Mouse (Mus musculus) liver, adult 2 months (tissue): ENCODE measurements around the gene Phlda1. TPM values are rescaled to one million over a fixed set of nuclear protein-coding genes. Genes with fewer than 3 reads are reported as not detected.

Experiments
- DNase-seq: peaks from one replicate; pipeline ENCODE4 v3.0.0-alpha.2; 2011; ENCODE audit warnings: low read depth, low spot score; ENCODE audit errors: extremely low read depth
- H3K27ac ChIP-seq: fragments of 200-500 bp; replicated peaks from 2 replicates; pipeline ENCODE4 v1.5.1; 2012; ENCODE audit warnings: low read depth, mild to moderate bottlenecking, control low read depth, inconsistent platforms, low read length; ENCODE audit not compliant: insufficient read depth
- H3K27me3 ChIP-seq: fragments of 200-500 bp; 2 replicates; pipeline ENCODE4 v1.6.1; 2012; ENCODE audit warnings: mild to moderate bottlenecking, moderate library complexity, low read length, inconsistent platforms; ENCODE audit not compliant: control insufficient read depth, insufficient read depth
- H3K36me3 ChIP-seq: fragments of 200-500 bp; 2 replicates; pipeline ENCODE4 v1.6.1; 2012; ENCODE audit warnings: low read length, inconsistent platforms; ENCODE audit not compliant: control insufficient read depth, insufficient read depth
- H3K4me1 ChIP-seq: fragments of 200-500 bp; 2 replicates; pipeline ENCODE4 v1.6.1; 2011; ENCODE audit warnings: low read length; ENCODE audit not compliant: control insufficient read depth, insufficient read depth
- H3K4me3 ChIP-seq: fragments of 200-500 bp; 2 replicates; pipeline ENCODE4 v1.5.1; 2011; ENCODE audit warnings: low read depth, mild to moderate bottlenecking, control low read depth, low read length, moderate library complexity; ENCODE audit not compliant: insufficient read depth
- H3K79me2 ChIP-seq: fragments of 200-500 bp; 2 replicates; pipeline ENCODE4 v1.6.1; 2012; ENCODE audit warnings: inconsistent platforms, mild to moderate bottlenecking, low read length, moderate library complexity; ENCODE audit not compliant: control insufficient read depth, insufficient read depth
- H3K9ac ChIP-seq: fragments of 200-500 bp; 2 replicates; pipeline ENCODE4 v1.6.1; 2012; ENCODE audit warnings: low read depth, mild to moderate bottlenecking, control low read depth, inconsistent platforms, low read length
- CTCF ChIP-seq: fragments of 200-500 bp; IDR thresholded peaks from 2 replicates; pipeline ENCODE4 v1.5.1; 2011; ENCODE audit warnings: low read depth, low read length, control low read depth
- POLR2A ChIP-seq: fragments of 200-500 bp; IDR thresholded peaks from 2 replicates; pipeline ENCODE4 v1.6.1; 2011; ENCODE audit warnings: low read length, control low read depth; ENCODE audit not compliant: insufficient read depth; ENCODE audit errors: extremely low read depth
- WGBS: fragments of 180-500 bp; shearing (Covaris S2); methylation state at CpG from one replicate; pipeline ENCODE4 v1.1.7; 2018; 5-methylcytosine and 5-hydroxymethylcytosine counted together
- polyA plus RNA-seq: library from polyadenylated mRNA; depleted of rRNA; stranded (reverse); fragments of >200 nt; gene quantifications from 2 replicates; pipeline ENCODE4 v1.2.3, GENCODE M21; 2012
- total RNA-seq: library from RNA; depleted of rRNA; stranded (reverse); fragments of >200 nt; gene quantifications from 2 replicates; pipeline ENCODE4 v1.2.3, GENCODE M21; 2014

Gene Phlda1
- total and polyA plus RNA-seq, 2 experiments, result 11.2 to 51.0 TPM

DNA sequence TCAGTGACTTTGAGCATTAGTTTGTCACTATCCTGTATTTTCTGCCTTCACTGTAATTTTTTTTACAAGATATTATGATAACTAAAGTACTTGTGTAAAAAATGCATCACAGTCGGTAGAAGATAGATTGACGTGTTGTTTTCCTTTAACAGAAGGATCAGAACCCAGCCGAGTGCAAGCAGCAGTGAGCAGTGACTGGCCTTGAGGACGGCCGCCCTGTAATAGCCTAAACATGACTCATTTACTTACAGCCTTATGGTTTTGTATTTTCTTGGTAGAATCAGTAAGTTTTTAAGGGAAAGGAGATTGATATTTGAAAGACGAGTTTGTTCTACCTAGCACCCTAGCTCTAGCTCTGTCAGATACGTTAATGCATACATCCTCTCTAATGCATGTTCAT is 10.2 kb upstream of the Phlda1 start:
- H3K27me3 ChIP-seq, result no peaks in the 10 kb centered on the region
- no peak overlapping the region for H3K9ac ChIP-seq
- WGBS, result 92% methylated on average over 7 of the region's 7 CpGs
- no peak overlapping the region for H3K27ac ChIP-seq
- H3K4me3 ChIP-seq, result no peak overlapping the region
- DNase-seq, result no peak
- no peaks in the 10 kb centered on the region for H3K79me2 ChIP-seq
- no peaks in the 10 kb centered on the region for H3K4me1 ChIP-seq
- no peak for TF ChIP-seq POLR2A
- no peak for TF ChIP-seq CTCF
- H3K36me3 ChIP-seq, result peaks cover 49% of the 10 kb centered on the region

DNA sequence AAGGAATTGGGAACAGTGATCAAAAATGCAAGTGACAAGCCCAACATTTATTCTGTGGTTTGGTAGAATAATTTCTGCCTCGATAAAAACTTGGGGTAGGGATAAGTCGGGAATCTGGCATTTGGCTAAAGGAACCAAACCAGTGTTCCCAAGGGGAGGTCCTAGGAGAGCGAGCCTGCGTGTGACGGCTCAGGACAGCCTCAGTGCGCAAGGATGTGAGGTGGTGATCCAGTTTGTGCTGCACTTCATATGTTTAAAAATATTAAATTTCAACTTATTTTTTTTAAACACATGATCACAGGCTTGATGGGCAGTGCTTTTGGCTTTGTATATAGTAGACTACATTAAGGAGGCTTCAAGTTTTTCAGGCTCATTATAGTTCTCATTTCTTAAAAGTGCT is 6.2 kb upstream of the Phlda1 start:
- Histone ChIP-seq H3K9ac (no peak overlapping the region), H3K27me3 (no peaks in the 10 kb centered on the region), H3K4me3 (no peak overlapping the region), H3K36me3 (peaks cover 21% of the 10 kb centered on the region), H3K79me2 (no peaks in the 10 kb centered on the region), H3K4me1 (peaks cover 5% of the 10 kb centered on the region), H3K27ac (no peak overlapping the region)
- WGBS, result 86% methylated on average over 6 of the region's 6 CpGs
- TF ChIP-seq CTCF (no peak), POLR2A (no peak)
- DNase-seq, result no peak

DNA sequence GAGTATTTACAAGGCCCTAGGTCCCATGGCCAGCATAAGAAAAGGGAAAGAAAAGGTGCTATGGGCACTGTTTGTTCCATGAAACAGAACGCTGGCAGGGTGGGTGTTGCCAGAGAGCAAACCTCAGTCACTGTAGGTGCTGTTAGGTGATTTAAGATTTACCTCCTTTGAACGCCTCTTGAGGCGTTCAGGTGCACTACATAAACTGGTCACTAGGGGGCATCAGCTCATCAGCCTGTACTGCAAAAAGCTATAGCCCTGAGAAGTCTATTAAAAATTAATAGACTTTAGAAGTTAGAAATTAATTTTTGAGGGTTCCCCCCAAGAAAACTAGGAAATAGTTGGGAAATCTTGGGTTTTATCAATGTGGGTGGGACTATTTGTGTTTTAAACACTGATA is 3.0 kb upstream of the Phlda1 start:
- Histone ChIP-seq H3K36me3 (peaks cover 7% of the 10 kb centered on the region; the same call in 1 of the 2 replicates), H3K4me3 (no peak overlapping the region), H3K9ac (no peak overlapping the region), H3K79me2 (peaks cover 13% of the 10 kb centered on the region; the same call in 1 of the 2 replicates), H3K27me3 (no peaks in the 10 kb centered on the region), H3K27ac (no peak overlapping the region), H3K4me1 (peaks cover 5% of the 10 kb centered on the region)
- under 1% methylated on average over 3 of the region's 3 CpGs for WGBS
- TF ChIP-seq POLR2A (no peak), CTCF (peak; percentile 57)
- DNase-seq, result peak; percentile 69

DNA sequence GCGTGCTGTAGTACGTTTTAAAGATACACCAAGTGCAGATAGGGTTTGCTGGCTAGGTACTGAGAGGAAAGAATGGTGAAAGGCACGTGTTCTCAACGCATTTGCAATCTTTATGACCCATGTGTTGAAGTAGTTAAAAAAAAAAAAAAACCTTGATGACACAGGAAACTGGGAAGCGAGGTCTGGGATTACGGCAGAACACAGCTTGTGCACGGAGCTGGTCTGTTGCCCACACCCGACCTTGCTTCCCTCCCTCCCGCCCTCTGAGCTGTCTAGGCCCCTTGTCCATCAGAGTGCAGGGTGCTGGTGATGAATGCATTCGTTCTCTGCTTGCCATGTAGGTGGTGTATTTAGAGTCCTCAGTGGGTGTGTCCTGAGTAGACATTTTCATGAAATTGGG is 2.4 kb upstream of the Phlda1 start:
- no peak overlapping the region for H3K4me3 ChIP-seq
- no peak overlapping the region for H3K9ac ChIP-seq
- H3K4me1 ChIP-seq, result peaks cover 5% of the 10 kb centered on the region
- no peak overlapping the region for H3K27ac ChIP-seq
- no peaks in the 10 kb centered on the region for H3K27me3 ChIP-seq
- DNase-seq, result no peak
- H3K79me2 ChIP-seq, result peaks cover 13% of the 10 kb centered on the region; the same call in 1 of the 2 replicates
- H3K36me3 ChIP-seq, result peaks cover 4% of the 10 kb centered on the region; the same call in 1 of the 2 replicates
- TF ChIP-seq POLR2A (no peak), CTCF (no peak)
- WGBS, result 23% methylated on average over 10 of the region's 10 CpGs

DNA sequence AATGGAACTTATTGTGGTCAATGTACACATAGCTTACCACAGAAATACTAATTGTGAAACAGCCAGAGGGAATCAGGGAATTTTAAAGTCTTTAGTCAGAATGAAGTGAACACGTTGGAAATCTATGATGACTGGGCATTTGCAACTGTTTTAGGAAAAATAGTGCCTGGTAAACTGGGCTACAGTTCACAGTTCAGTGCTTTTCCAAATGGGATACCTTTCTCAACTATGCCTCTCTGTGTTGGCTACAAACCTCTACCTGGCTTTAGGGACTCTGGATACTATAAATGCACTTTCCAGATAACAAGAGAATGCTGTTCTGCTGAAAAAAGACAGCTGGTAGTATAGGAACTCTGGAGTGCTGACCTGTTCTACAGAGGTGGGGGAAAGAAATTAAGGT is 1.5 kb upstream of the Phlda1 start:
- peaks cover 13% of the 10 kb centered on the region; the same call in 1 of the 2 replicates for H3K79me2 ChIP-seq
- 28% methylated on average over 1 of the region's 1 CpGs for WGBS
- peaks cover 6% of the 10 kb centered on the region; the same call in 1 of the 2 replicates for H3K36me3 ChIP-seq
- no peak overlapping the region for H3K9ac ChIP-seq
- peaks cover 5% of the 10 kb centered on the region for H3K4me1 ChIP-seq
- peak; percentile 75 for DNase-seq
- no peaks in the 10 kb centered on the region for H3K27me3 ChIP-seq
- TF ChIP-seq POLR2A, result no peak
- TF ChIP-seq CTCF, result no peak
- H3K27ac ChIP-seq, result no peak overlapping the region; the same call in 1 of the 2 replicates
- H3K4me3 ChIP-seq, result no peak overlapping the region

DNA sequence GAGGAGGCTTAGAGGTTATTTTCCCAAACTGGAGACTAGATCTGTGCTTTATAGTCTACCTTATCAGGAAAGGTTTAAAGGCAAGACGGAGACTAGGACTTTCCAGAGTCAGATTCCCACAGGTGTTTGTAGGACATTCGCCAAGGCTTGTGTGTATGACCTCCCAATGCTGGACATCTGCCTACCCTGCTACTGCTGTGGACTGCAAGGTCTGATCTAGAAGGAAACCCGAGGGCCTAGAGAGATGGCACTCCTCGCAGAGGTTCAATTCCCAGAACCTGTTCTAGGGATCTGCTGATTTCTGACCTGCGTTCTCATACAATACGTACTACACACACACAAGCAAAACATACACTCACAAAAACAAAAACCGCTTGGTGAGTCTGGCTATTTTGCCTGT is 680 bp upstream of the Phlda1 start:
- H3K79me2 ChIP-seq, result peaks cover 13% of the 10 kb centered on the region; the same call in 1 of the 2 replicates
- H3K27me3 ChIP-seq, result no peaks in the 10 kb centered on the region
- 23% methylated on average over 7 of the region's 7 CpGs for WGBS
- peak overlapping the region; percentile 97 for H3K27ac ChIP-seq
- H3K4me1 ChIP-seq, result peaks cover 5% of the 10 kb centered on the region
- peak; percentile 88 for DNase-seq
- H3K4me3 ChIP-seq, result peak overlapping the region; percentile 72; the same call in 1 of the 2 replicates
- H3K36me3 ChIP-seq, result peaks cover 6% of the 10 kb centered on the region; the same call in 1 of the 2 replicates
- no peak for TF ChIP-seq POLR2A
- TF ChIP-seq CTCF, result no peak
- H3K9ac ChIP-seq, result peak overlapping the region; percentile 88
